Mouse (Mus musculus): Measurements from ENCODE around the gene Rnf40. TPM values are rescaled to one million over a fixed set of nuclear protein-coding genes. Genes with fewer than 3 reads are reported as not detected.

The Rnf40 gene
- total RNA-seq (2014; rRNA removed) (49.8 and 60.1 TPM in 2 replicates), polyA plus RNA-seq (2015; fragmentation: Nextera tagmentation; extraction: Ambion mirVana) (34.5 and 37.8 TPM in 2 replicates)

GRCm38 (mm10) chr7:127588011-127588871, at the start of gene Rnf40, which contains the start of gene Ccdc189:
Gene Rnf40 (plus strand): TSS chr7:127588767.
Gene Ccdc189 (minus strand): TSS chr7:127588595.
- peak within 1 kb of the TSS; percentile 51 for H3K27ac ChIP-seq (ENCODE audit: low read depth, low read length)
- peak within 1 kb of the TSS; percentile 82 for H3K4me3 ChIP-seq (ENCODE audit: low read depth, low read length)
- TF ChIP-seq CTCF (IDR thresholded peaks at IDR 0.05; ENCODE audit: low read depth), result peak; percentile 29; the same call in 1 of the 2 replicates
- WGBS, result under 1% methylated on average over 50 of the region's 50 CpGs
- peak within 1 kb of the TSS; percentile 76 for H3K4me2 ChIP-seq (ENCODE audit: low read depth)
- DNase-seq (peak; percentile 96), ATAC-seq (peak; percentile 96)
- H3K9me3 ChIP-seq (ENCODE audit: low read length), result no peaks in the 10 kb centered on the region
- peak within 1 kb of the TSS; percentile 74 for H3K9ac ChIP-seq
- no peaks in the 10 kb centered on the region for H3K4me1 ChIP-seq (ENCODE audit: insufficient read depth)
- H3K27me3 ChIP-seq (ENCODE audit: insufficient read depth, low read length), result no peaks in the 10 kb centered on the region
- peaks cover 46% of the 10 kb centered on the region for H3K36me3 ChIP-seq (ENCODE audit: insufficient read depth)

- Histone ChIP-seq H3K4me2 (ENCODE audit: low read depth) (no peak overlapping the region), H3K4me1 (ENCODE audit: insufficient read depth) (no peaks in the 10 kb centered on the region), H3K9me3 (ENCODE audit: low read length) (no peaks in the 10 kb centered on the region), H3K27me3 (ENCODE audit: insufficient read depth, low read length) (no peaks in the 10 kb centered on the region), H3K36me3 (ENCODE audit: insufficient read depth) (peaks cover 84% of the 10 kb centered on the region), H3K9ac (no peak overlapping the region), H3K27ac (ENCODE audit: low read depth, low read length) (no peak overlapping the region), H3K4me3 (ENCODE audit: low read depth, low read length) (no peak overlapping the region)
- ATAC-seq, result no peak
- WGBS, result 87% methylated on average over 3 of the region's 3 CpGs
- DNase-seq, result no peak
- TF ChIP-seq CTCF (IDR thresholded peaks at IDR 0.05; ENCODE audit: low read depth), result no peak
Observed at GRCm38 (mm10) chr7:127541671-127542070, 46.9 kb upstream of the Rnf40 start.

- peaks cover 62% of the 10 kb centered on the region for H3K36me3 ChIP-seq (ENCODE audit: insufficient read depth)
- H3K9ac ChIP-seq, result no peak overlapping the region
- H3K4me2 ChIP-seq (ENCODE audit: low read depth), result no peak overlapping the region
- DNase-seq, result peak; percentile 13
- no peak for ATAC-seq
- no peak for TF ChIP-seq CTCF (IDR thresholded peaks at IDR 0.05; ENCODE audit: low read depth)
- H3K27me3 ChIP-seq (ENCODE audit: insufficient read depth, low read length), result no peaks in the 10 kb centered on the region
- H3K27ac ChIP-seq (ENCODE audit: low read depth, low read length), result no peak overlapping the region
- H3K4me1 ChIP-seq (ENCODE audit: insufficient read depth), result no peaks in the 10 kb centered on the region
- H3K4me3 ChIP-seq (ENCODE audit: low read depth, low read length), result no peak overlapping the region
- H3K9me3 ChIP-seq (ENCODE audit: low read length), result no peaks in the 10 kb centered on the region
- 70% methylated on average over 15 of the region's 15 CpGs for WGBS
Observed at GRCm38 (mm10) chr7:127549116-127549835, 39.3 kb upstream of the Rnf40 start.

- Histone ChIP-seq H3K4me1 (ENCODE audit: insufficient read depth) (no peaks in the 10 kb centered on the region), H3K4me2 (ENCODE audit: low read depth) (no peak overlapping the region), H3K27ac (ENCODE audit: low read depth, low read length) (no peak overlapping the region), H3K27me3 (ENCODE audit: insufficient read depth, low read length) (no peaks in the 10 kb centered on the region), H3K9me3 (ENCODE audit: low read length) (no peaks in the 10 kb centered on the region), H3K36me3 (ENCODE audit: insufficient read depth) (peaks cover 68% of the 10 kb centered on the region), H3K9ac (no peak overlapping the region), H3K4me3 (ENCODE audit: low read depth, low read length) (no peak overlapping the region)
- WGBS, result 95% methylated on average over 8 of the region's 8 CpGs
- DNase-seq (no peak), ATAC-seq (no peak)
- no peak for TF ChIP-seq CTCF (IDR thresholded peaks at IDR 0.05; ENCODE audit: low read depth)
Observed at GRCm38 (mm10) chr7:127551558-127551957, 37.0 kb upstream of the Rnf40 start.

- H3K4me1 ChIP-seq (ENCODE audit: insufficient read depth), result no peaks in the 10 kb centered on the region
- DNase-seq (no peak), ATAC-seq (no peak)
- 94% methylated on average over 11 of the region's 11 CpGs for WGBS
- H3K9ac ChIP-seq, result no peak overlapping the region
- no peaks in the 10 kb centered on the region for H3K9me3 ChIP-seq (ENCODE audit: low read length)
- no peak overlapping the region for H3K27ac ChIP-seq (ENCODE audit: low read depth, low read length)
- no peaks in the 10 kb centered on the region for H3K27me3 ChIP-seq (ENCODE audit: insufficient read depth, low read length)
- TF ChIP-seq CTCF (IDR thresholded peaks at IDR 0.05; ENCODE audit: low read depth), result no peak
- no peak overlapping the region for H3K4me2 ChIP-seq (ENCODE audit: low read depth)
- no peak overlapping the region for H3K4me3 ChIP-seq (ENCODE audit: low read depth, low read length)
- H3K36me3 ChIP-seq (ENCODE audit: insufficient read depth), result peaks cover 62% of the 10 kb centered on the region
Observed at GRCm38 (mm10) chr7:127560580-127560979, 28.0 kb upstream of the Rnf40 start.

GRCm38 (mm10) chr7:127561340-127561858, 27.2 kb upstream of the Rnf40 start, which contains the start of gene Tmem265:
Gene Tmem265 (plus strand): TSS chr7:127561390.
- H3K4me3 ChIP-seq (ENCODE audit: low read depth, low read length), result no peak within 1 kb of the TSS
- H3K36me3 ChIP-seq (ENCODE audit: insufficient read depth), result peaks cover 55% of the 10 kb centered on the region
- no peaks in the 10 kb centered on the region for H3K4me1 ChIP-seq (ENCODE audit: insufficient read depth)
- H3K27me3 ChIP-seq (ENCODE audit: insufficient read depth, low read length), result no peaks in the 10 kb centered on the region
- H3K27ac ChIP-seq (ENCODE audit: low read depth, low read length), result no peak within 1 kb of the TSS
- no peak within 1 kb of the TSS for H3K9ac ChIP-seq
- ATAC-seq (no peak), DNase-seq (no peak)
- WGBS, result 88% methylated on average over 5 of the region's 5 CpGs
- H3K4me2 ChIP-seq (ENCODE audit: low read depth), result no peak within 1 kb of the TSS
- TF ChIP-seq CTCF (IDR thresholded peaks at IDR 0.05; ENCODE audit: low read depth), result no peak
- H3K9me3 ChIP-seq (ENCODE audit: low read length), result no peaks in the 10 kb centered on the region
